Mouse (Mus musculus) G1E (cell line): Measurements from ENCODE around the gene Scaf4.

Source experiments
- CTCF ChIP-seq: IDR thresholded peaks from 2 replicates; pipeline ENCODE4 v1.5.1; 2012; ENCODE audit warnings: low read depth, low read length, inconsistent platforms, mixed read lengths
- GATA1 ChIP-seq: IDR thresholded peaks from 2 replicates; pipeline ENCODE4 v1.6.1; 2012; ENCODE audit warnings: borderline replicate concordance, low read length, inconsistent platforms, mixed read lengths
- GATA2 ChIP-seq: IDR thresholded peaks from 2 replicates; pipeline ENCODE4 v1.6.1; 2012; ENCODE audit warnings: low read depth, low read length, inconsistent platforms, borderline replicate concordance
- POLR2AphosphoS5 ChIP-seq: IDR thresholded peaks from 2 replicates; pipeline ENCODE4 v1.6.1; 2012; ENCODE audit warnings: low read depth, low read length, inconsistent platforms; ENCODE audit not compliant: insufficient replicate concordance
- TAL1 ChIP-seq: conservative IDR thresholded peaks from 2 replicates; pipeline ENCODE4 v1.6.1; 2012; ENCODE audit warnings: low read depth, low read length, inconsistent platforms, mixed read lengths

GRCm38 (mm10) chr16:90291675-90292074 is 7.4 kb upstream of the Scaf4 start:
- no peak for TF ChIP-seq TAL1
- no peak for TF ChIP-seq GATA1
- no peak for TF ChIP-seq CTCF
- no peak for TF ChIP-seq POLR2AphosphoS5
- TF ChIP-seq GATA2 = no peak
